Comparison of ENCODE assay signal across 22 mouse cellular contexts in the genomic region with DNA sequence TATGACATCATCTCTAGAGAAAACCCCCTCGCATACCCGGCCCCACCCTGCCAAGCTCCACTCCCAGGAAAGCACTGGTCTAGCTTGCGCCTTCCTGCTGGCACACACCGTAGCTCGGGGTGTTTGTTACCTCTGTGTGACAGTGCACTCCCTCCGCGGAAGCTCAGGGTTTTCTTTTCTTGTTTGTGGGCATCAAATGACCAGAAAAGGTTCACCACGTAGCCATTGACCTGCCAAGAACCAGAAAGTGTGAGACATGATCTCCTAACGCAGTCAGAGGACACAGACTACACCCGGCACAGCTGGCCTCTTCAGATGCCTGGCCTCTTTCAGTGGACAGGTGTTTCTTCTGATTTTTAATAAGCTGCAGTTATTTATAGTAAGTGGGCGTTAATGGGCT.
DNase-seq lines count a peak whose midpoint lies in the region; ATAC-seq and TF ChIP-seq lines count a peak whose summit lies in the region.
"Had no signal": no experiment of that assay in that cellular context is flagged by ENCODE, and none has a peak within 500 bp of the region (broad histone marks: within the 10 kb centered on the region; RNA-seq: fewer than 3 reads in every experiment).

No protein-coding gene starts in this region.

- DNase-seq in gastrocnemius, adult 2 months: peak; percentile 80
- no peak for DNase-seq in gastrocnemius, postnatal 10 days
- DNase-seq in midbrain, embryonic 11.5 days (ENCODE audit: low spot score, missing footprints): peak; percentile 37
- DNase-seq in midbrain, embryonic 14.5 days: no peak
- DNase-seq in skeletal muscle tissue, adult 2 months (ENCODE audit: low read depth, low spot score): peak; percentile 93
- DNase-seq in adrenal gland, postnatal 14 days: no peak
- DNase-seq: adrenal gland, adult 2 months; adrenal gland, postnatal 25 days; cerebellum, adult 11-12 months; cerebellum, adult 8-10 months; cerebellum, postnatal 10 days; cerebellum, postnatal 36 days; embryo, embryonic 11 days; forebrain, postnatal 0 days; heart, adult 11 months had no signal

- intact Hi-C loops in gastrocnemius, adult 2 months (cut with DNase I): no loop called here

- no peak overlapping the region for H3K9ac ChIP-seq in midbrain, embryonic 11.5 days (ENCODE audit: low read length)
- no peak overlapping the region for H3K9ac ChIP-seq in midbrain, embryonic 14.5 days (replicated peaks; ENCODE audit: low read length)
- H3K9ac ChIP-seq: embryonic facial prominence, embryonic 15.5 days; forebrain, postnatal 0 days; hindbrain, embryonic 12.5 days; hindbrain, embryonic 15.5 days had no signal

- H3K27ac ChIP-seq in gastrocnemius, adult 2 months: peak overlapping the region; percentile 81
- H3K27ac ChIP-seq in midbrain, embryonic 11.5 days (ENCODE audit: low read depth, low read length): no peak overlapping the region
- no peak overlapping the region for H3K27ac ChIP-seq in midbrain, embryonic 14.5 days (replicated peaks; ENCODE audit: low read depth, low read length)
- H3K27ac ChIP-seq: embryonic facial prominence, embryonic 15.5 days; hindbrain, embryonic 12.5 days; hindbrain, embryonic 15.5 days had no signal

- no peaks in the 10 kb centered on the region for H3K27me3 ChIP-seq in midbrain, embryonic 11.5 days (ENCODE audit: control insufficient read depth, insufficient read depth, low read length)
- H3K27me3 ChIP-seq in midbrain, embryonic 14.5 days (ENCODE audit: control insufficient read depth, insufficient read depth, low read length): no peaks in the 10 kb centered on the region
- H3K27me3 ChIP-seq: embryonic facial prominence, embryonic 15.5 days; hindbrain, embryonic 12.5 days; hindbrain, embryonic 15.5 days had no signal

- no peak overlapping the region for H3K4me2 ChIP-seq in midbrain, embryonic 11.5 days
- no peak overlapping the region for H3K4me2 ChIP-seq in midbrain, embryonic 14.5 days (ENCODE audit: low read length)
- H3K4me2 ChIP-seq: embryonic facial prominence, embryonic 15.5 days; heart, embryonic 11.5 days; hindbrain, embryonic 12.5 days; hindbrain, embryonic 15.5 days had no signal

- no peaks in the 10 kb centered on the region for H3K9me3 ChIP-seq in midbrain, embryonic 11.5 days (ENCODE audit: control insufficient read depth, low read length)
- H3K9me3 ChIP-seq in midbrain, embryonic 14.5 days (ENCODE audit: control insufficient read depth, low read length): no peaks in the 10 kb centered on the region
- H3K9me3 ChIP-seq: embryonic facial prominence, embryonic 15.5 days; hindbrain, embryonic 12.5 days; hindbrain, embryonic 15.5 days had no signal

- TF ChIP-seq CTCF in gastrocnemius, adult 2 months (IDR thresholded peaks at IDR 0.05): no peak

- no peak for ATAC-seq in midbrain, embryonic 11.5 days (ENCODE audit: low FRiP score)
- no peak for ATAC-seq in midbrain, embryonic 14.5 days (ENCODE audit: low FRiP score, low TSS enrichment)
- ATAC-seq: CD4-positive, CD25-positive, alpha-beta regulatory T cell, adult 4 months; forebrain, embryonic 14.5 days; intestine, postnatal 0 days had no signal

- no peaks in the 10 kb centered on the region for H3K36me3 ChIP-seq in midbrain, embryonic 11.5 days (ENCODE audit: control insufficient read depth, insufficient read depth, low read length)
- 0 out of 2 replicates have a peak, but pooled peaks cover 6% of the 10 kb centered on the region for H3K36me3 ChIP-seq in midbrain, embryonic 14.5 days (ENCODE audit: control insufficient read depth, insufficient read depth, low read length)

- peak overlapping the region; percentile 40 for H3K4me3 ChIP-seq in gastrocnemius, adult 2 months
- no peak overlapping the region for H3K4me3 ChIP-seq in midbrain, embryonic 11.5 days (ENCODE audit: low read depth, low read length)
- H3K4me3 ChIP-seq in midbrain, embryonic 14.5 days (replicated peaks; ENCODE audit: low read depth, low read length): no peak overlapping the region
- H3K4me3 ChIP-seq: embryonic facial prominence, embryonic 15.5 days; hindbrain, embryonic 12.5 days; hindbrain, embryonic 15.5 days had no signal

- H3K4me1 ChIP-seq in midbrain, embryonic 11.5 days (ENCODE audit: control insufficient read depth, insufficient read depth, low read length): no peaks in the 10 kb centered on the region
- H3K4me1 ChIP-seq in midbrain, embryonic 14.5 days (ENCODE audit: control insufficient read depth, insufficient read depth, low read length): no peaks in the 10 kb centered on the region

- 90% methylated on average over 11 of the region's 11 CpGs for WGBS in midbrain, embryonic 11.5 days
- WGBS in midbrain, embryonic 14.5 days: 93% methylated on average over 11 of the region's 11 CpGs

Comparison
In these comparisons a context has a peak if more than half of its experiments do, and no peak if none do; other contexts are left out.
1. DNase-seq: peak in gastrocnemius, adult 2 months (single experiment), midbrain, embryonic 11.5 days (single experiment) and skeletal muscle tissue, adult 2 months (single experiment); none in gastrocnemius, postnatal 10 days (single experiment), midbrain, embryonic 14.5 days (single experiment) and adrenal gland, postnatal 14 days (single experiment).